Mouse (Mus musculus) G1E (cell line): ENCODE data around the gene Hyal6. TPM values are rescaled to one million over a fixed set of nuclear protein-coding genes. Genes with fewer than 3 reads are reported as not detected.

Source experiments
- ATAC-seq: 2 replicates; pipeline ENCODE4 v1.8.0; 2016; ENCODE audit warnings: mild to moderate bottlenecking; ENCODE audit not compliant: insufficient number of reproducible peaks, poor library complexity, low FRiP score, severe bottlenecking; ENCODE audit errors: extremely low read depth
- DNase-seq: peaks from one replicate; pipeline ENCODE4 v3.0.0; 2012; ENCODE audit warnings: low spot score
- H3K27me3 ChIP-seq: 2 replicates; pipeline ENCODE4 v1.6.1; 2012; ENCODE audit warnings: mild to moderate bottlenecking, low read length, inconsistent platforms; ENCODE audit not compliant: insufficient read depth
- H3K36me3 ChIP-seq: replicated peaks from 2 replicates; pipeline ENCODE3; 2012; ENCODE audit warnings: mild to moderate bottlenecking, inconsistent platforms
- H3K4me1 ChIP-seq: 2 replicates; pipeline ENCODE4 v1.6.1; 2012; ENCODE audit warnings: low read depth, low read length, inconsistent platforms, mixed read lengths; ENCODE audit not compliant: insufficient read depth
- H3K4me3 ChIP-seq: 2 replicates; pipeline ENCODE4 v1.5.1; 2012; ENCODE audit warnings: low read depth, mild to moderate bottlenecking, inconsistent platforms, low read length, moderate library complexity, mixed read lengths
- H3K9me3 ChIP-seq: replicated peaks from 2 replicates; pipeline ENCODE4 v1.6.1; 2012; ENCODE audit warnings: inconsistent platforms
- CTCF ChIP-seq: IDR thresholded peaks from 2 replicates; pipeline ENCODE4 v1.5.1; 2012; ENCODE audit warnings: low read depth, low read length, inconsistent platforms, mixed read lengths
- GATA1 ChIP-seq: IDR thresholded peaks from 2 replicates; pipeline ENCODE4 v1.6.1; 2012; ENCODE audit warnings: borderline replicate concordance, low read length, inconsistent platforms, mixed read lengths
- GATA2 ChIP-seq: IDR thresholded peaks from 2 replicates; pipeline ENCODE4 v1.6.1; 2012; ENCODE audit warnings: low read depth, low read length, inconsistent platforms, borderline replicate concordance
- POLR2AphosphoS5 ChIP-seq: IDR thresholded peaks from 2 replicates; pipeline ENCODE4 v1.6.1; 2012; ENCODE audit warnings: low read depth, low read length, inconsistent platforms; ENCODE audit not compliant: insufficient replicate concordance
- TAL1 ChIP-seq: conservative IDR thresholded peaks from 2 replicates; pipeline ENCODE4 v1.6.1; 2012; ENCODE audit warnings: low read depth, low read length, inconsistent platforms, mixed read lengths
- polyA plus RNA-seq: library from polyadenylated mRNA; stranded (reverse); fragments of >175 nt; gene quantifications from 2 replicates; pipeline ENCODE4 v1.2.3, GENCODE M21; 2012
- total RNA-seq, 2 experiments: library from RNA; stranded (forward) in 1 of 2; stranded (reverse) in 1 of 2; fragments of 200-1000 nt in 1 of 2; fragments of >200 nt in 1 of 2; fragmentation: Nextera tagmentation in 1 of 2; gene quantifications; 2 replicates each; pipeline ENCODE4 v1.2.3; 2014 to 2017

Gene Hyal6
- total RNA-seq (2014; fragmentation: Nextera tagmentation) (not detected in 2 replicates), total RNA-seq (2017) (0.12 and 0.22 TPM in 2 replicates), polyA plus RNA-seq (not detected in 2 replicates)

GRCm38 (mm10) chr6:24732945-24733344, at the start of gene Hyal6:
Hyal6 (plus strand) TSS chr6:24733245.
- no peak for TF ChIP-seq GATA2
- TF ChIP-seq POLR2AphosphoS5: no peak
- TF ChIP-seq GATA1: no peak
- TF ChIP-seq TAL1: no peak
- TF ChIP-seq CTCF: no peak
- Histone ChIP-seq H3K4me3 (no peak within 1 kb of the TSS), H3K36me3 (no peaks in the 10 kb centered on the region), H3K4me1 (no peaks in the 10 kb centered on the region), H3K27me3 (peaks cover 3% of the 10 kb centered on the region; the same call in 1 of the 2 replicates), H3K9me3 (no peaks in the 10 kb centered on the region)
- no peak for ATAC-seq
- no peak for DNase-seq

DNA sequence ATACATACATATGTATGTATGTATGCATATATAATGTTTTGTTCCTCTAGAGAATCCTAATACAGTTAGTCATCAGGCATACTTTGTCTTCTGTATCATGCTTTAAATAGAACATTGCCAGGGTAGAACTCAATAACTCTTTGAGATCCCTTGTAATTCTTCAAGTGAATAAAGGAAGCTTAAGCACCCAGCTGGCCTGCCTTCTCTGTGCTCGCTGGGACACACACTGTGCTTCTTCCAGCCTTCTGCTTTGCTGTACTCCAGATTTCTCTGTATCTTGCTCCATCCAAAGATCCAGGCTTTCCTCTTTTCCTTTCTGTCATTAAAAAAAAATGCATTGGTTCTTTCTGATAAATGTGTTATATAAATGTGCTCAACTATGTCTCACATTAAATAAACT, 45.2 kb upstream of the Hyal6 start:
- H3K4me3 ChIP-seq: no peak overlapping the region
- no peaks in the 10 kb centered on the region for H3K36me3 ChIP-seq
- DNase-seq (no peak), ATAC-seq (no peak)
- TF ChIP-seq GATA1: no peak
- TF ChIP-seq CTCF: no peak
- no peak for TF ChIP-seq GATA2
- TF ChIP-seq TAL1: no peak
- no peak for TF ChIP-seq POLR2AphosphoS5
- H3K27me3 ChIP-seq: no peaks in the 10 kb centered on the region
- no peaks in the 10 kb centered on the region; the same call in 1 of the 2 replicates for H3K9me3 ChIP-seq
- no peaks in the 10 kb centered on the region for H3K4me1 ChIP-seq

DNA sequence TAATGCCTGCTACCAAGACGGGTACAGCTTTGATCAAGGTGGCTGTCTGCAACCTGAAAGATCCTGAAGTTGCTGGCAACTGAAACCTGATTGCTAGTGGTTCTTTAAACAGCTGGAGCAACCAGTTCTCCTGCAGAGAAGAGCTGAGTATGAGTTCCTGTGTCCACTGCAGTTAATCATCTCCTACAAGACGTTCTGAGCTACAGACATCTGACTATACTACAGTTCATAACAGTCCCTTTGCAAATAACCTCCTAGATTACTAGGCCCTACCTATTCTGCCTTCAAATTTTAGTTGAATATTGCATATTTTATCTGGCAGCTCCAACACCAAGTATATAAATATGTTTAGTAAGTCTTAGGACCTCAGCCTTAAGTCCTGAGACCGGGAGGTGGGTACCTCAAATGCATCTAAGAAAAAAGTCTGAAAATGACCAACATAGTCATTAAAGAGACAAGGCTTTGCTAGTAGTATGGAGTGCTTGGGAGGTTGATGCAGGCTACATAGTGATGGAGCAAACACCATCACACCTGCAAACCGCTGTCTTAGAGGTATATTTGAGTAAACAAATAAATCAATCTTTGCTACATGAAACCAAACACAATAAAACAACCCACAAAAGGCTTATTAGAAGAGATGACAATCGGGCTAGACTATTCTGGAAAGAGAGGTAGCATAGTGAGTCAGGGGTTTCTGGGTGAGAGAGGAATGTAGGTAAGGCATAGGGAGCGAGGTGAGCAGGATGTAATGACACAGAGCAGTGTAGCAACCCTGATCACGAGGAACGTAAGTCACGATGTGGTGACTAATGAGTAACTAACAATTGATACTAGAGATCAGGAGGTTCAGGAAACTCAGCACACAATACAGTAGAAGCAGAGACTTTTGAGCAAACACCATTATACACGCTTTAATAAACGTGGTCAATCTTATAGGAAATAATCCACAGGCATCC, 38.3 kb upstream of the Hyal6 start:
- Histone ChIP-seq H3K4me1 (no peaks in the 10 kb centered on the region), H3K27me3 (peaks cover 2% of the 10 kb centered on the region), H3K9me3 (no peaks in the 10 kb centered on the region; the same call in 1 of the 2 replicates), H3K4me3 (no peak overlapping the region), H3K36me3 (no peaks in the 10 kb centered on the region)
- no peak for DNase-seq
- TF ChIP-seq GATA2 (no peak), POLR2AphosphoS5 (no peak), TAL1 (no peak), CTCF (no peak), GATA1 (no peak)
- no peak for ATAC-seq

- H3K27me3 ChIP-seq: peaks cover 2% of the 10 kb centered on the region
- no peaks in the 10 kb centered on the region for H3K9me3 ChIP-seq
- TF ChIP-seq GATA1: no peak
- TF ChIP-seq GATA2: no peak
- TF ChIP-seq TAL1: no peak
- no peak for TF ChIP-seq CTCF
- TF ChIP-seq POLR2AphosphoS5: no peak
- H3K36me3 ChIP-seq: no peaks in the 10 kb centered on the region
- ATAC-seq: no peak
- no peak overlapping the region for H3K4me3 ChIP-seq
- no peaks in the 10 kb centered on the region for H3K4me1 ChIP-seq
- no peak for DNase-seq
These were observed 36.9 kb upstream of the Hyal6 start for GRCm38 (mm10) chr6:24696117-24696516.

- Histone ChIP-seq H3K4me1 (no peaks in the 10 kb centered on the region), H3K27me3 (peaks cover 2% of the 10 kb centered on the region), H3K9me3 (no peaks in the 10 kb centered on the region), H3K4me3 (no peak overlapping the region), H3K36me3 (no peaks in the 10 kb centered on the region)
- no peak for ATAC-seq
- no peak for DNase-seq
- TF ChIP-seq GATA1 (no peak), TAL1 (no peak), CTCF (no peak), GATA2 (no peak), POLR2AphosphoS5 (no peak)
These were observed 35.8 kb upstream of the Hyal6 start for GRCm38 (mm10) chr6:24697216-24697615.

- DNase-seq: no peak
- ATAC-seq: no peak
- no peak for TF ChIP-seq CTCF
- TF ChIP-seq GATA2: no peak
- no peak for TF ChIP-seq TAL1
- no peak for TF ChIP-seq GATA1
- TF ChIP-seq POLR2AphosphoS5: no peak
- no peak overlapping the region for H3K4me3 ChIP-seq
- H3K36me3 ChIP-seq: no peaks in the 10 kb centered on the region
- H3K27me3 ChIP-seq: peaks cover 9% of the 10 kb centered on the region; the same call in 1 of the 2 replicates
- H3K9me3 ChIP-seq: no peaks in the 10 kb centered on the region
- no peaks in the 10 kb centered on the region for H3K4me1 ChIP-seq
These were observed 26.0 kb upstream of the Hyal6 start for GRCm38 (mm10) chr6:24707090-24707489.
